Mouse (Mus musculus) liver, postnatal 0 days (tissue): ENCODE data around the gene Parp3.

Experiments
- CTCF ChIP-seq: sonication (generic); IDR thresholded peaks from 2 replicates; pipeline ENCODE4 v1.5.1; 2016; ENCODE audit warnings: antibody characterized with exemption, low read depth
- EP300 ChIP-seq: IDR thresholded peaks from 2 replicates; pipeline ENCODE4 v1.6.1; 2016; ENCODE audit warnings: antibody characterized with exemption, low read depth, mild to moderate bottlenecking

GRCm38 (mm10) chr9:106448498-106449031, 28.2 kb downstream of the Parp3 start:
- TF ChIP-seq CTCF (peak; percentile 77), EP300 (no peak)
